Mouse (Mus musculus) CD4-positive, CD25-positive, alpha-beta regulatory T cell, adult 2 months (primary cell): Measurements from ENCODE around the gene Atp2a1.

Experiments
- DNase-seq: peaks from one replicate; pipeline ENCODE4 v3.0.0-alpha.2; 2012; ENCODE audit warnings: low read depth, low spot score

Gene Atp2a1

GRCm38 (mm10) chr7:126473470-126474086 is 10.7 kb upstream of the Atp2a1 start:
- no peak for DNase-seq

- no peak for DNase-seq
Measured at GRCm38 (mm10) chr7:126472713-126473112, 9.8 kb upstream of the Atp2a1 start.

GRCm38 (mm10) chr7:126472306-126472705 is 9.4 kb upstream of the Atp2a1 start:
- DNase-seq = peak; percentile 83

- DNase-seq = peak; percentile 41
Measured at GRCm38 (mm10) chr7:126471853-126472252, 8.9 kb upstream of the Atp2a1 start.

GRCm38 (mm10) chr7:126471361-126471760 is 8.5 kb upstream of the Atp2a1 start:
- DNase-seq = no peak

- DNase-seq = peak; percentile 91
Measured at GRCm38 (mm10) chr7:126470077-126470476, 7.2 kb upstream of the Atp2a1 start.

- no peak for DNase-seq
Measured at GRCm38 (mm10) chr7:126467834-126468627, 5.1 kb upstream of the Atp2a1 start.

DNA sequence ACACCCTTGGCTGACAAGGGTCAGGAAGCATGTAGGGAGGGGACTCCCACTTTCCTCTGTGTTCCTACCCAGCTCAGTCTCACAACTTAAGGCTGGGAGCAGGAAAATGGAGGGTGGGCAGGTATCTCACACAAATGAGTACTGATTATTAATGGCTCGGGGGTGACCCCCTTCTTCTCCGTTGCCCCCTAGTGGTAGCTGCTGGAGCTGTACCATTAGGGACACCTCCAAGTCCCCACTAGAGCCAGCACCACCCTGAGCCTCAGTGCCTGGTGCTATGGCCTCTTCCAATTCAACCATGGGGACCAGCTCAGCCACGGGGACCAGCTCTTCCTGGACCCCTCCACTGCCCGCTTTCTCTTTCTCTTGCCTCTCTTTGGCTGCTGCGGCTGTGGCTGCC is 4.4 kb upstream of the Atp2a1 start:
- peak; percentile 77 for DNase-seq

GRCm38 (mm10) chr7:126466707-126467106 is 3.8 kb upstream of the Atp2a1 start:
- no peak for DNase-seq

DNA sequence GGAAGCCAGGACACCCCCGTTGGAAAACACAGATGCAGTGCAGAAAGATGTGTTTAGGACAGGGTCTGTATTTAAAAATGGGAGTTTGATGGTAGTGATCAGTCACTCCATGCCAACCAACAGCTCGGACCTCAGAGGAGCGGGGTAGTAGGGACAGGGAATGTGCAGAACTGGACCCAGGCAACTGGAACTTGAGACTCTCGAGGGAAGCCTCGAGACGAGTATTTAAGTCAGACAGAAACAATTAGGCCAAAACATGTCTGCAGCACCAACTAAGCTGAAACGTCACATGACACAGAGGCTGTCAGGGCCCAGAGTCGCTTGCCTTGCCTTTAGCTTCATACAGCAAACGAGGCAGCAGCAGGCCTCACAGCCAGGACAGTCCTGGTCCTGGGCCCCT is 3.2 kb upstream of the Atp2a1 start:
- no peak for DNase-seq

DNA sequence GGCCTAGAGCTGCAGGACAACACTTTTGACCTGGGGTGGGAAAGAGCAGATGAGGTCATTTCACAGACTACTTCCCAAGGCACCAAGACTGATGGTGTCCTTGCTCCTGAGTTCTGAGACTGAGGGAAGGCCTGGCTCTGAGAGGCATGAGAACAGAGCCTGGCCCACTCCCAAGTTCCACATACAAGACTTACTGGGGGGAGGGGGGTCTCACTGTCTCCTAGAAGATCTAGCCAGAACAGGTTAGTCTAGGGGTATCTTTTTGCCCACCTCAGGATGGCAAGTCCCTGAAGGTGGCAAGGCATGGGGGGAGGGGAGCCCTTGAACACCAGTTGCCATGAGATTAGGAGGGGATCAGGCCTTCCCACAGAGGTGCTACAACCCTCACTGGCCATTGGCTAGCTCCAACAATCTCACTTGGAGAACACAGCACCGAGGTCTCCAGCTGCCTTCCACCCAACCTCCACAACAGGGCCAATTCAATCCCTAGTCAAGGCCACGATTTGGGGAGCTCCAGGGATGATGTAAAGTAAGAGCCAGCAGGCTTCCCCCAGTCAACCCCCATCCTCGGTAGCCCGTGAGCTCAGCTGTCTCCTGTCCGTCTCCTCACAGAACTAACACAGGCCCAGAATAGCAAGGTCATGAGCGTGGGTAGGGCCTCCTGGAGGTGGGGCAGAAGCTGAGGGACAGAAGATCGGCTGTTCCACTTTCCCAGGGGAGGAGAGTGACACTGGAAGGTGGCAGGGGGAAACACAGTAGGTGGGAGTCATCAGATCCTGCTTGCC is 2.5 kb upstream of the Atp2a1 start:
- no peak for DNase-seq

GRCm38 (mm10) chr7:126464836-126465235 is 1.9 kb upstream of the Atp2a1 start:
- no peak for DNase-seq

DNA sequence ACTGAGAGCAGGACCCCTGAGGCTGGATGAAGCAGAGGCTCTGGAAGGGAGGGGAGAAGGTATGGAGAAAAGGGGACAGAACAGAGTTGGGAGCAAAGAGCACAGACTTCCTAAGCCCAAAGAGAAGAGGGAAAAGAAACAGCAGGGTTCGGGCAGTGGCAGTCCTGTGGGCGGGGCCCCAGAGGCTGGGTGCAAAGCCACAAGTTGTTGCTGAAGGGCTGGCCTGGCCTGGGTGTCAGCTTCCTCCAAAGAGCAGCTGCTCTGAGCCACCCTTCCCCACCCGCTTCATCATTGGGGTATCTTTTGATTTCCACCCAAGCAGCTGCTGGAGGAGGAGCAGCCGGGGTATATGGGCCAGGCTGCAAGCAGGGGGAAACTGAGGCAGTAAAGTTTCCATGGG is 1.2 kb upstream of the Atp2a1 start:
- DNase-seq = no peak

DNA sequence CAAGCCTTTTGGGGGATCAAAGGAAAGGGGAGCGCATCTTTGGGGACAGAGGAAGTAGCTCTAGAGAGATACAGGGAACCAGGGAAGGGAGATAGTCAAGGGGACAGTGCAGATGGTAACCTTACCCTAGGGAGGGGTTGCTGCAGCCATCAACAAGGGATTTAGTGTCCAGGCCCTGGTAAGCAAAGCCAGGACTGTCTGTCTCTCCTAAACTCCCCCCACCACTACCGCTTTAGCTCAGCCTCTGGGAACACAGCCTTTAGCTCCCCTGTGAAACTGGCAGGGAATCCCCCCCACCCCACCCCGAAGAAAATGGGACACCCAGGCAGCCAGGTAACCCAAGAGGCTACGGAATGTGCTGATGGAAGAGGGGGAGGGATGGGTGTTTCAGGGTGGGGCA is 639 bp upstream of the Atp2a1 start:
- DNase-seq = no peak

GRCm38 (mm10) chr7:126461626-126462025 is 1.3 kb downstream of the Atp2a1 start:
- DNase-seq = no peak

DNA sequence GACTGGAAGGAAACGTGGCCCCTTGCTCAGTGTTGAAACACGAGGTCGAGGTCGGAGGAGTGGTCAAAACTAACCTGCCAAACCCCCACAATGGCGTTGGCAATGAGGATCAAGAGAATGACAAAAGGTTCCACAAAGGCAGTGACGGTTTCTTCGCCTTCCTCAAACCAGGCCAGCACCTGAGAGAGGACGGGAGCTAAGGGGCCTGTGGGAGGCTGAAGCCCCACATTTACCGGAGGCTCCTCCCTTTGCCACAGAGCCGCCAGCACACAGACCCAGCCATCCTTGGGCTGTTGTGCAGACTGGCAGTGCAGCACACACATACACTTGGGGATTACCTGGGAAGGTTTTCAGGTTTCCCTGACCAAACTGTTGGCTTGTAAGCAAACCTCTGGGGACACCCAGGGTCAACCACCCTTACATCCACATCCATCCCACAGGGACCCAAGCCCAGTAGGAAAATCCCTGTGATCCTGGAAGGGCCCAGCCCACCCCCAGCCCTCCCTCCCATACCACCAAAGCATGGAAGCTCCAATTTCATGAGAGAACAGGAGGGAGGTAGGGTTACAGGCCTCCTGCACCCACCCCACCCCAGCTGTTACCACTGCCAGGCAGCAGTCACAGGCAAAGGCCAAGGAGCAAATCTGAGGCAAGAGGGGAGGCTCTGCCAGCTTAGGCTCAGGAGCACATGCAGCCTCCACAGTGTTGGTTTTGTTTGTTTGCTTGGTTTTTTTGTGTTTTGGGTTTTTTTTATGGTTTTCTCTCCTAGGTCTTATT is 2.1 kb downstream of the Atp2a1 start:
- no peak for DNase-seq

DNA sequence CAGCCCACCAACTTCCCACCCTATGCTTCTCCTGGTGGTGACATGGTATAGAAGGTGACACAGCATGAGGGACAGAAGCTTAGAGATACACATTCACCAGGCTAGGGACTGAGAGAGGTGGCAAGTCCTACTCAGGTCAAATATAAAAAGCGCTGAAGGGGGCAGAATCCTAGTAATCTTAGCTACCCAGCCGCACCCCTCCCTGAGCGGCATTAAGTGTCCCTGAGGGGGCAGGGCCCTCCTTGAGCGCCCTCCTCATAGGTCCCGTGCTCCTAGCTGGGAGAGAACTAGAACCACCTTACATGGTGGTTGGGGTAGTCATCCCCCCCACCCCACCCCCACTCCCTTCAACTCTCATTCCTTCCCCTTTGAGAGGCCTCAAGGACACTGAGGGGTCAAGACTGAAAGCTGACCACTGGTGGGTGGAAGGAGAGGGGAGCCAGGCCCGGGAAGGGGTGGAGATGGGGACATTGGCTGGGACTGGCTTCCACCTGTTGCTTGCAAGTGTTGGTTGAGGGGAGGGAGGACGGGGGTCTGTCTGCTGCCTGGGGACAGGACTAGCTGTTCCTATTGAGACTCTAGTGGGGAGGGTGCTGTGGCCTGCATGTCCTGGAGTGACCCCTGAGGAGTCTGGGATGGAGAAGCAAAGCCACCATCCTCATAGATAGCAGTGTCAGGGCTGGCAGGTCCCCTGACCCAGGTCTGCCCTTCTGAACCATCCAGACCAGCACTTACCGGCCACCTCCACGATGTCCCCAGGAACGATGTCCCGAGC is 3.9 kb downstream of the Atp2a1 start:
- DNase-seq = no peak

- no peak for DNase-seq
Measured at GRCm38 (mm10) chr7:126458225-126458624, 4.7 kb downstream of the Atp2a1 start.

GRCm38 (mm10) chr7:126456382-126457266 is 6.3 kb downstream of the Atp2a1 start:
- no peak for DNase-seq

DNA sequence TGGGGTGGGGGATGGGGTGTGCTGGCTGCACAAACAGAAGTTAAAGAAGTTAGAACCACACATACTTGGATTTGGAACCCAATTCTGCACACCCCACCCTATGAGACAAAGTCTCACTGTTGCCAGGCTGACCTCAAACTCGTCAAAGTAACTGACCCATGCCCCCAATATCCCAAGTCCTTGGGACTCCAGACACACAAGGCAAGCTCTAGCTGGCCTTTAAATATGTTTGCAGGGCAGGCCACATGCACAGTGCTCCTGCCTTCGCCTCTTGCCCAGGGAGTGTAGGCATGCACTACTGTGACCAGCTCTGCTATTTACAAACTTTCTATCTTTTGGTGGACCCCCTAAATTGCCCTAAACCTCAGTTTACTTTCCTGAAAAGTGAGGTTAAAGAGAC is 7.7 kb downstream of the Atp2a1 start:
- no peak for DNase-seq
